Mouse (Mus musculus) inflammation-experienced regulatory T-cells, adult 6 months (primary cell): ENCODE data around the gene Gsk3b. TPM values are rescaled to one million over a fixed set of nuclear protein-coding genes. Genes with fewer than 3 reads are reported as not detected.
"Not testable (repeated sequence)": the region's sequence is repeated elsewhere in the genome, so short reads cannot be mapped to it uniquely, and the experiment has no call there.

Experiments used
- ATAC-seq: one replicate; pipeline ENCODE4 v1.8.0; 2017
- polyA plus RNA-seq, 3 experiments: library from polyadenylated mRNA; unstranded; fragments of 100-300 nt; shearing (Covaris generic); gene quantifications; one replicate each; pipeline ENCODE4 v1.2.1; 2017

Gene Gsk3b
- polyA plus RNA-seq, 3 experiments from 2014 or later: 50.3 to 61.0 (median 56.8) TPM

GRCm38 (mm10) chr16:38105453-38105852 lies 16.7 kb downstream of the Gsk3b start:
- no peak for ATAC-seq

DNA sequence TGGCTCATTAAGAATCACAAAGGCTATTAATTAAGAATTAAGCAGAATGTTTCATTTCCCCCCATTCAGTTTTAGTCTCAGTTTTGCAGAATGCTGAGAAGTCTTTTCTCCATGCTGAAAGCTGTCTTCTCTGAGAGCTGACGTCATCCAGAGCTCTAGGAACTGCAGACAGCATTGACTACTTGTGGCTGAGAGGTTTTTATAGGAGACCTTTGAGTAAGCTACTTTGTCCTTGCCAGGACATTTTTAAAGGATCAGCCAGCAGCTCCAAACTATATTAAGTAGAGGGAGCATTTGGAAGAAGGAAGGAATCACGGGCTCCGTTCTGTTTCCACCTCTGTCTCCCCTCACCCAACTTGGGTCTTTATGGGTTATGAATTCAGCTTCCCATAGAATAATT lies 17.7 kb downstream of the Gsk3b start:
- ATAC-seq: no peak

GRCm38 (mm10) chr16:38110001-38110400 lies 21.2 kb downstream of the Gsk3b start:
- no peak for ATAC-seq

- ATAC-seq: no peak
These were observed 21.8 kb downstream of the Gsk3b start for GRCm38 (mm10) chr16:38110575-38110974.

GRCm38 (mm10) chr16:38114074-38114473 lies 25.3 kb downstream of the Gsk3b start:
- ATAC-seq: no peak

DNA sequence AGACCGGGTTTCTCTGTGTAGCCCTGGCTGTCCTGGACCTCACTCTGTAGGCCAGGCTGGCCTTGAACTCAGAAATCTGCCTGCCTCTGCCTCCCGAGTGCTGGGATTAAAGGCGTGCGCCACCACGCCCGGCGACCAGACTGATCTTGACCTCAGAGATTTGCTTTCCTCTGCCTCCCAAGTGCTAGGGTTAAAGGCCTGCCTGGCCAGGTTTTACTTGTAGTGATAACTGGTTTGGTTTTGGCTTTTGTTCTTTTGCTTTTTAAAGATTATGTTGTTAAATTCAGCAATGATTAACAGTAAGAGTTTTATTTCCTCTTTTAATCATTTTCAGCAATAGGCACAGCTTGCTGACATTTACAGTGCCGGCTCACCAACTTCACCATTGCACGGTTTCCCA lies 29.1 kb downstream of the Gsk3b start:
- ATAC-seq: not testable (repeated sequence)

- no peak for ATAC-seq
These were observed 29.9 kb downstream of the Gsk3b start for GRCm38 (mm10) chr16:38118723-38119122.

- no peak for ATAC-seq
These were observed 30.5 kb downstream of the Gsk3b start for GRCm38 (mm10) chr16:38119286-38119685.

DNA sequence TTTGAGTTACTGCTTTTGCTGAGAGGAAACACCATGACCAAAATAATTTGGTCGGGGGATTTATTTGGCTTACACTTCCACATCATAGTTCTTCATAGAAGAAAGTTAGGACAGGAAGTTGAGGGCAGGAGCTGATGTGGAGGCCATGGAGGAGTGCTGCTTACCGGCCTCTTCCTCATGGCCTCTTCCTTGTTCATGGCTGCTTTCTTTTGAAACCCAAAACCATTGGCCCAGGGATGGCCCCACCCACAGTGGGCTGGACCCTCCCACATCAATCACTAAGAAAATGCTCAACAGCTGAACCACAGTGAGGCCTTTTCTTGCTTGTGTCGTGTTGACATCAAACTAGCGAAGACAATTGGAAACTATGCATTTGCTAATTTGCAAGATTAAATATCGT lies 40.4 kb downstream of the Gsk3b start:
- no peak for ATAC-seq

DNA sequence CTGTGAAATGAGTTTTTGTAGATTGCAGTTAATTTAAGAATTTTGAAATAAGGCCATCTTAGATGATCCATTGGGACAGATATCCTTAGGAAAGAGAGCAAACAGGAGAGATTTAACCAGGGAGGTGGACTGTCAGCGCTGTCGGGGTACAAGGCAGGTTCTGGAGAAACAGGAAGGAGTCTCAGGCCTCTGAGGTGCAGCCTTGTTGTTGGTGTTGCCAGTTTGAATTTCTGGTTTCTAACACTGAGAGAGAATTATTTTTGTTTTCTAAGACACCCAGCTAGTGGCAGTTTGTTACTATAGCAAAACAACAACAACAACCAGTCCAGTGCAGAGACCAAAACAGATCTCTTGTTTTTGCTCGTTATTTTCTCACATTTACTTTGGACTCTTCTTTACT lies 42.2 kb downstream of the Gsk3b start:
- ATAC-seq: peak; percentile 37

DNA sequence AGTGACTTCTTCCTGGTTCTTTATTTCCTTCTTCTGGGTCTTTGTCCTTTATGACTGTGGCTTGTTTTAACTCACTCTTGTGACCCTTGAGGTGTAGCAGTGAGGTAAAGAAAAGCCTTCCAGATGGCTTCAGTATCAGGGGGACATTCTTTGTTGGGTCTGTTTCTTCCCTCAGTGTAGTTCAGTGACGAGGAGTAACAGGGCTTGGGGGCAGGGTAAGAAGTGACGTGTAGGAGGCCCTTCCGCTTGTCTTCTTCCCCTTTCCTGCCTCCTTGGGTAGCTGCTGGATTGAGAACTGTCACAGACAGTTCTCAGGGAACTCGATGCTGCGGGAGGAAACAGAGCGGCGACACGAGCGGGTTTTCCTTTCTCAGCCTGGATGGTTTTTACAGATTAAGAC lies 43.0 kb downstream of the Gsk3b start:
- peak; percentile 79 for ATAC-seq

DNA sequence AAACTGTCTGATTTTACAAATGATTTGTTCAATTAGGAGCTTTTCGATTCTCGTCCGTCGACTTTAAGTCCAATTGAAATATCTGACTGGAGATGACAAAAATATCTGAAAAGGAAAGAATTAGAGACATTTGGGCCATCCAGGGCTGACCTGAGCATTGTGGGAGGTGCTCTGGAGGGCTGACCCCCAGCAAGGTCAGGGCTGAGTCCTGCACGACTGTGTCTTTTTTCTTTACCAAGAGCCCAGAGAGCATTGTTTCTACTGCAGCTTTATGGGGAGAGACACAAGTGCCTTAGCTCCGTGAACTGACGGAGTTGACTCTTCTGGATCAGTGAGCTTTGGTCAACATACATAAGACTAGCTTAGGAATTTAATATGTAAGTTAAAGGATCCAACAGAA lies 43.4 kb downstream of the Gsk3b start:
- ATAC-seq: no peak

GRCm38 (mm10) chr16:38137296-38137695 lies 48.5 kb downstream of the Gsk3b start:
- no peak for ATAC-seq

GRCm38 (mm10) chr16:38144898-38145297 lies 56.1 kb downstream of the Gsk3b start:
- no peak for ATAC-seq

DNA sequence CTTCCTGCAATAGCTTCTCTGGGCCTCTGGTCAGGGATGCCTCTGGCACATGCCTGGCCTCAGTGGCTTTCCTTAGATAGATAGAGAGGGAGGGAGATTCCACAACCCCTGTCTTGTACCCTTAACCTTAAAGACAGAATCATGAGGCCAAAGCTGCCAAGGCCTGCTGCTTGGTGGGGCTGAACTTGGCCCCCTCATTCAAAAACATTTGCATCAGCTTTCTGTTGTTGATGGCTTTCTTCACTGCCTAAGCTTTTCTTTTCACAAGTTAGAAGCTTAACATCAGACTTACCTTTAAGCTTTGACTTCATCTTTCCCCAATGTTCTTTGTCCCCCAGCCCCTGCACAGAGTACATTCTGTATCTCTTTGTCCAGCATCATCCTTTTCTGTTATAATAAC lies 61.8 kb downstream of the Gsk3b start:
- ATAC-seq: no peak

GRCm38 (mm10) chr16:38157854-38158622 lies 69.2 kb downstream of the Gsk3b start:
- ATAC-seq: no peak

GRCm38 (mm10) chr16:38162019-38162418 lies 73.2 kb downstream of the Gsk3b start:
- ATAC-seq: no peak

GRCm38 (mm10) chr16:38164811-38165591 lies 76.2 kb downstream of the Gsk3b start:
- no peak for ATAC-seq

DNA sequence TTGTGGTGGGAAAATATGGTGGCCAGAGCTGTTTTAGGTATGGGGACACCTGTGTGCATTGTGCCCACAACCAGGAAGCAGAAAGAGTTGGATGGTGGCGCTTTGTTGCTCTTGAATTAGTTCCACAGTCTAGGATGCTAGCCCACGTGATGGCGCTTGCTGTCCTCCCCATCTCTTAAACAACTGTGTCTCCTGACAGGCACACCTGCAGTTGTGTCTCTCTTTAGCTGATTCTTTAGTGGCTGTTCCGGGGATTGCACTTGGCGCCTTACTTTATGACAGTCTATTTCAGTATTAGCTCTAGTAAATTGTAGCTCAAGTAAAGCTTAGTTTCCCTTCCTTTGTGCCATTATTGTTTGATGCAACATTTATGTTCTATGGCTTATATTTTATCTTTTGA lies 80.2 kb downstream of the Gsk3b start:
- no peak for ATAC-seq

DNA sequence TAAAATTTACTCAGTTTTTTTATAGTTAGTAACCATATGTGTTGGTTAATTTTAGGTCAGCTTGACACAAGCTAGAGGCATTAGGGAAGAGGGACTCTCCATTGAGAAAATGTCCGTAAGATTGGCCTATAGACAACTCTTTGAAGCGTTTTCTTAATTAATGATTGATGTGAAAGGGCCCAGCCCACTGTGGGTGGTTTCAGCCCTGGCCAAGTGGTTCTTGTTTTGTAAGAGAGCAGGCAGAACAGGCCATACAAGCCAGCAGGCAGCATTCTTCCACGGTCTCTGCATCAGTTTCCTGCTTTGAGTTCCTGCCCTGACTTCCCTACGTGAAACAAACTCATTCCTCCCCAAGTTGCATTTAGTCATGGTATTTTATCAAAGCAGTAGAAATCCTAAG lies 90.3 kb downstream of the Gsk3b start:
- no peak for ATAC-seq

- no peak for ATAC-seq
These were observed 92.6 kb downstream of the Gsk3b start for GRCm38 (mm10) chr16:38181421-38181820.

DNA sequence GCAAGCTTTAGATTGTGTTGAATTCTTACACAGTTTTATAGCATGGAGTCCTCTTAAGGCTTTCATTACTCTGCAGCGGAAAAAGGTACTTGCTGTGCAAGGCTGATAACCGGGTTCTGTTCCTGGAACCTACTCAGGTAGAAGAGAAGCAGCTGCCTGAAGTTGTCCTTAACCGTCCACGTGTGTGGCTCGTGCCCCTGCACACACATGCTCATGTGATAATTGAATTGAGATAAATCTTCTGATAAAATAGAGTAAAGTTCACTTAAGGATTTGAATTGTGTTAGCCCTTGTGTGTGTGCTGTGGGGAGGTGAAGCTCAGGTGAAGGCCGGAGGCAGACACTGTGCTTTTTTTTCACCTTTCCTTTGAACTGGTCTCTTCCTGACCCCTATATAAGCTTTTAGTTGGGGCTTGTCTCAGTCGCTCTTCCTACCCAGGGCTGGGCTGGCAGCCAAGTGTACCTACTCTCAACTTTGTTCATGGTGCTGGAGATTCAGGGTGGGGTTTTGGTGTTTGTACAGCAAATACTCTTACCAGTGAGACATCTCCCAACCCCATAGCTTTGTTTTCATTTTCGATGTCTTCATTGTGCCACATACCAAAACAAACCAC lies 96.0 kb downstream of the Gsk3b start:
- ATAC-seq: no peak

DNA sequence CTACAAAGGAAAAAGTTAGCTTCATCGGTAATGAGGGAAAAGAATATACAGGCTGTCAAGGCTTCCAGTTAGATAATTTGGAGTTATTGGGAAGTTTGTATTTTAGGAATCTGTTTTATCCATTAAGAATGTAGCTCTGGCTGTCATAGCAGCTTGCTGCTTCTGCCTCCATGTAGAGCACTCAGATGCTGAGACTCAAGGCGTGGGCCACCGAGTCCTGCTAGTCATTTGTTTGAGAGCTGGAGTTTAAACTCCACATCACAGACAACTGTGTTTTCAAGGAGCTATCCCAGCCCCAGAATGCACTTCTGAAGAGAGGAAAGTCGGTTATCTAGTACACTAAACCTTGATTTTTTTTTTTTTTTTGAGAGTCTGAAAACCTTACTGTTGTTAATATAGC lies 101.2 kb downstream of the Gsk3b start:
- ATAC-seq: no peak

GRCm38 (mm10) chr16:38190531-38190930 lies 101.7 kb downstream of the Gsk3b start:
- no peak for ATAC-seq
